Mouse (Mus musculus) embryonic facial prominence, embryonic 12.5 days (tissue): ENCODE results near the gene Bard1. TPM values are rescaled to one million over a fixed set of nuclear protein-coding genes. Genes with fewer than 3 reads are reported as not detected.

Experiments
- ATAC-seq: fragments of 200-750 bp; cut with Nextera tagmentation; 2 replicates; pipeline ENCODE4 v1.8.0; 2017; ENCODE audit not compliant: insufficient number of reproducible peaks, insufficient read depth, low FRiP score, low TSS enrichment
- H3K27ac ChIP-seq: fragments of 300-500 bp; sonication (generic); 2 replicates; pipeline ENCODE4 v1.5.1; 2016; ENCODE audit warnings: mild to moderate bottlenecking
- H3K27me3 ChIP-seq: fragments of 300-500 bp; sonication (generic); 2 replicates; pipeline ENCODE4 v1.6.1; 2016; ENCODE audit warnings: mild to moderate bottlenecking, moderate library complexity
- H3K36me3 ChIP-seq: fragments of 300-500 bp; sonication (generic); 2 replicates; pipeline ENCODE4 v1.6.1; 2016; ENCODE audit warnings: mild to moderate bottlenecking
- H3K4me1 ChIP-seq: fragments of 300-500 bp; sonication (generic); 2 replicates; pipeline ENCODE4 v1.6.1; 2016
- H3K4me2 ChIP-seq: fragments of 300-500 bp; sonication (generic); replicated peaks from 2 replicates; pipeline ENCODE4 v1.6.1; 2016; ENCODE audit warnings: mild to moderate bottlenecking, moderate library complexity
- H3K4me3 ChIP-seq: fragments of 300-500 bp; sonication (generic); 2 replicates; pipeline ENCODE4 v1.5.1; 2016; ENCODE audit warnings: mild to moderate bottlenecking
- H3K9ac ChIP-seq: fragments of 300-500 bp; sonication (generic); 2 replicates; pipeline ENCODE4 v1.6.1; 2016; ENCODE audit warnings: mild to moderate bottlenecking, moderate library complexity
- H3K9me3 ChIP-seq: fragments of 300-500 bp; sonication (generic); 2 replicates; pipeline ENCODE4 v1.6.1; 2016; ENCODE audit warnings: mild to moderate bottlenecking, moderate library complexity
- WGBS: fragments of 180-500 bp; shearing (Covaris S2); methylation state at CpG from one replicate; pipeline ENCODE4 v1.1.7; 2016; 5-methylcytosine and 5-hydroxymethylcytosine counted together
- polyA plus RNA-seq: library from polyadenylated mRNA; unstranded; fragments of >200 nt; fragmentation: Nextera tagmentation; extraction: Ambion mirVana; gene quantifications from 2 replicates; pipeline ENCODE4 v1.2.1, GENCODE M21; 2016

Gene Bard1
- polyA plus RNA-seq, 1 experiment from 2014 or later: 2.6 TPM

DNA sequence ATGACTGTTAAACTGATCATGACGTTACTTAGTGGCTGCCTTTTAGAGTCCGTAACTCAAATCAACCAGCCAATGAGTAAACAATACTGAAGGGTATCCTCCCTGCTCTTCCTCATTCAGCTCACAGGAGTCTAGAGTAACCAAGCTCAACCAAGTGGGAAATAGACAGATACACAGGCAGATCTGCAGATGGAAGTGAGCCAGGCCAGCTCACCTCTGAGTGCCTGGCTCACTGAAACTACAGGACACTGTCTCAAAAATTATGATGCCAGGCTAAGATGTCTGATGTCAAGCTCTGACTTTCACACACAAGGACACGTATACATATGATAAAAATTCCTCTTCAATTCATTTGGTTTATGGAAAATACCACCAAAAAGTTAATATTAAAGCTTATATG, 59.0 kb downstream of the Bard1 start:
- no peak overlapping the region for H3K4me2 ChIP-seq
- H3K9me3 ChIP-seq: no peaks in the 10 kb centered on the region
- no peak overlapping the region for H3K27ac ChIP-seq
- ATAC-seq: no peak
- no peak overlapping the region for H3K4me3 ChIP-seq
- no peaks in the 10 kb centered on the region for H3K4me1 ChIP-seq
- no peak overlapping the region for H3K9ac ChIP-seq
- H3K27me3 ChIP-seq: no peaks in the 10 kb centered on the region
- H3K36me3 ChIP-seq: no peaks in the 10 kb centered on the region
- 87% methylated on average over 3 of the region's 3 CpGs for WGBS

DNA sequence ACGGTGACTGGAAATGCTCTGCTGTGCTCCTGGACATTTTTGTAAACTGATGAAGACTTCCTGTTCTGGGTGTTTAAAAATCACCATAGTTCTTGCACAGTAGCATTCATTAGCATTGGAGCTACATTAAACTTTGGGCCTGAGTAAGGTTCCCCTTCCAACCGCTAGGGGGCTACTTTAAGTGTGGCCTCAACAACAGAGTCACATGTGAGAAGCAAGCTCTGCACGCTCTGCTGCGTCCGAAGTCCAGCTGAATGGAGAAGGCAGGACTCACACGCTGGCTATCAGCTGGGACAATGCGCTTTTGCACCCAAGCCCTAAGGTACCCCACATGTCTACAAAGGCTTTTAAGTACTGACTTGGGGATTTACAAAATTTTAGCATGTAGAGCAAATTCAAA, 65.9 kb downstream of the Bard1 start:
- no peaks in the 10 kb centered on the region for H3K27me3 ChIP-seq
- WGBS: 55% methylated on average over 7 of the region's 7 CpGs
- H3K9me3 ChIP-seq: no peaks in the 10 kb centered on the region
- H3K4me3 ChIP-seq: no peak overlapping the region
- H3K4me2 ChIP-seq: no peak overlapping the region
- H3K9ac ChIP-seq: no peak overlapping the region
- no peak overlapping the region for H3K27ac ChIP-seq
- no peaks in the 10 kb centered on the region for H3K4me1 ChIP-seq
- H3K36me3 ChIP-seq: no peaks in the 10 kb centered on the region
- no peak for ATAC-seq

DNA sequence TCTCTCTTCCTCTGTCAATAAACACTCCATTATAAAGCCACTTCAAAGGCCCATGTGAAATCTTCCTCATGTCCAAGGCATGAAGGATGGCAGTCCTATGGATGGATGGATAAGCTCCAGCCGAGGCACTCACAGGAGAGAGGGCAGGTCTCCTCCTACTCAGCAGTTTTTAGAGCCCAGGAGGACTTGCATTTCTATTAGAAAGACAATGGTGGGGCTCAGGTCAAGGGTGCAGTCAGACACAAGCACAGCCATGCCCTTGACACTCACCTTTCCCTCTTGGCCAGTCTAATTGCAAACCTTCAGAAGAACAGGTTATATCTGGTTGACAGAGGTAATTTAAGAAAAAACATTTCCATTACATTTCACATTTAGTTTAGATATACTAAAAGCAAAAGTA, 67.4 kb downstream of the Bard1 start:
- no peaks in the 10 kb centered on the region for H3K27me3 ChIP-seq
- H3K36me3 ChIP-seq: no peaks in the 10 kb centered on the region
- H3K4me1 ChIP-seq: no peaks in the 10 kb centered on the region
- ATAC-seq: no peak
- H3K4me2 ChIP-seq: no peak overlapping the region
- no peaks in the 10 kb centered on the region for H3K9me3 ChIP-seq
- 68% methylated on average over 1 of the region's 1 CpGs for WGBS
- no peak overlapping the region for H3K9ac ChIP-seq
- H3K4me3 ChIP-seq: no peak overlapping the region
- no peak overlapping the region for H3K27ac ChIP-seq

DNA sequence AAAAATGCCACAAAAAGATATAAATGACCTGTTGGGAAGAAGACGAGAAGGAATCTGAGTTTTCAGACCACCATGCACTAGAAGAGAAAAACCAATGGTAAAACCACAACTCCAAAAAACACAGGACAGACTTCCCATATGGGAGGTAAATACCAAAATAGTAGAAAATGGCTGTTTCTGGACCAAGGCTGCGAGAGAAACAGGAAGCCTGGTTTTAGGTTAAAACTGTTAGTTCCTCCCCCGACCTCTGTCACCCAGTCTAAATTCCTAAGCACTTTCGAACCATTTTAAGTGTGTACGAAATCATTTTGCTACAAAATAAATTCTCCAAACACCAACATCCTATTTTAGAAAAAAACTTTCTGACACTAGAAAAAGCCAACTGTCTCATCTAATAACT, 80.2 kb downstream of the Bard1 start:
- Histone ChIP-seq H3K4me3 (no peak overlapping the region), H3K27me3 (no peaks in the 10 kb centered on the region), H3K9me3 (no peaks in the 10 kb centered on the region), H3K4me2 (no peak overlapping the region), H3K4me1 (no peaks in the 10 kb centered on the region), H3K9ac (no peak overlapping the region), H3K36me3 (no peaks in the 10 kb centered on the region; the same call in 1 of the 2 replicates), H3K27ac (no peak overlapping the region)
- no peak for ATAC-seq
- 80% methylated on average over 5 of the region's 5 CpGs for WGBS

DNA sequence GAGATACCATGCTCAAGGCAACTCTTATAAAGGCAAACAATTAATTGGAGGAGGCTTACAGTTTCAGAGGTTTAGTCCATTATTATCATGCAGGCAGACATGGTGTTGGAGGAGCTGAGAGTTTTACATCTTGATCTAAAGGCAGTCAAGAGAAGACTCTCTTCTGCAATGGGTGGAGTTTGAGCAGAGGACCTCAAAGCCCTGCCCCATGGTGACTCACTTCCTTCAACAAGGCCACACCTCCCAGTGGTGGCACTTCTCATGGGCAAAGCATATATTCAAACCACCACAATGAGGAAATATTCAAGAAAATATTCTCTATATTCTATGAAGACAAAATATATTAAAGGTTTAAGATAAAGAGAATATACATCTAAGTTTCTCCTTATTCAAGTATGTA, 88.6 kb downstream of the Bard1 start:
- no peak overlapping the region for H3K4me3 ChIP-seq
- no peaks in the 10 kb centered on the region for H3K9me3 ChIP-seq
- no peak overlapping the region for H3K27ac ChIP-seq
- H3K36me3 ChIP-seq: no peaks in the 10 kb centered on the region
- ATAC-seq: no peak
- no peaks in the 10 kb centered on the region for H3K27me3 ChIP-seq
- H3K4me1 ChIP-seq: no peaks in the 10 kb centered on the region
- H3K4me2 ChIP-seq: no peak overlapping the region
- no peak overlapping the region for H3K9ac ChIP-seq

DNA sequence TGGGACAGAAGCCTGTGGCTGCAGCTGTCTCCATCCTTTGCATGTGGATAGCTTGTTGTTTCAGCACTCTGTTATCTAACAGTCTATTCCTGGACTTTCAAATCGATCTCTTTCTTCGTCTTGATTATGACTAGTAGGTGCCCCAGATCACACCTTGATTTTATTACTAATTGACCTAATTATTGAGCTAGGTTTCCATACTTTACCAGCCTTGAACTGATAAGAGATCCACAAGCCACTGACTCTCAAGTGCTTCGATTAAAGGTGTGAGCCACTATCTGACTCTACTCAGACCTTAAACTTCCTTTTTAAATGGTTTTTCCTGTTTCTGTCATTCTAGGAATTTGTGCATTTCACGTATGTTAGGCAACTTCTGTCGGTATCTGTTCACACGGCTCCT, 96.9 kb downstream of the Bard1 start:
- no peak for ATAC-seq

DNA sequence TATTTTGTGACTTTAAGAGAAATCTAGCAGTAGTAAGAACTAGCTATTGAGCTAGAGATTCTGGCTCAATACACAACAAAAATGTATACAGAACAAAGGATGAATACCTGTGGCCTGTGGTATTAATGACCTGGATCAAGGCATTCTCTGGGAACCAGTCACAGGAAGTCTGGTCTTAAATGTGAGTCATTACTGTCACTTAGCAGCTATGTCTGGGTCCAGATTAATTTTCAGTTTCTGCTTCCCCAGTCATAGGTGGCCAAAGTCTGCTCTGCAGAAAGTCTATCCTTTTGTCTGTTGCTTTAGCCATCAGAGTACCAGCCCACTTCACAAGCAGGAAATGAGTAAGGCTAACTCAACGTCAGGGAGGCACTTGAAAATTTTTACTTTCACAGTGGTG, 98.8 kb downstream of the Bard1 start:
- no peaks in the 10 kb centered on the region for H3K9me3 ChIP-seq
- no peak overlapping the region for H3K4me2 ChIP-seq
- no peak overlapping the region for H3K27ac ChIP-seq
- no peak overlapping the region for H3K4me3 ChIP-seq
- no peaks in the 10 kb centered on the region for H3K4me1 ChIP-seq
- no peak overlapping the region for H3K9ac ChIP-seq
- ATAC-seq: no peak
- H3K36me3 ChIP-seq: no peaks in the 10 kb centered on the region
- WGBS: 36% methylated on average over 1 of the region's 1 CpGs
- no peaks in the 10 kb centered on the region for H3K27me3 ChIP-seq

More for the DNA sequence above, 96.9 kb downstream of the Bard1 start:
- WGBS: 80% methylated on average over 6 of the region's 6 CpGs
- Histone ChIP-seq H3K27ac (no peak overlapping the region), H3K4me1 (no peaks in the 10 kb centered on the region), H3K9ac (no peak overlapping the region), H3K36me3 (no peaks in the 10 kb centered on the region), H3K4me3 (no peak overlapping the region), H3K9me3 (no peaks in the 10 kb centered on the region), H3K4me2 (no peak overlapping the region), H3K27me3 (no peaks in the 10 kb centered on the region)

DNA sequence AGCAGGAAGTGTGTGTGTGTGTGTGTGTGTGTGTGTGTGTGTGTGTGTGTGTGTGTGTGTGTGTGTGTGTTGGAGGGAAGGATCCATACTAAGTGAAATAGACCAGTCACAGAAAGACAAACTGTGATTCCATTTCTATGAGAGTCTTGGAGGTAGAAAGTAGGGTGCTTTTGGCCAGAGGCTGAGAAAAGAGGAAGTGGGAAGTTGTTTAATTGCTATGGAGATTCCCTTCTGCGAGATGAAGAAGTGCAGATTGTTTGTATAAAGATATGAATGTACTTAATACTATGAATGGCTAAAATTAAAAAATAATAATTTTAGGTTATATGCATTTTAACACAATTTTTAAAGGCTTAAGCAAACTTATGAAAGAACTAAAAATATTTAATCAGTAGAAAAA, 99.2 kb downstream of the Bard1 start:
- Histone ChIP-seq H3K4me3 (no peak overlapping the region), H3K4me1 (no peaks in the 10 kb centered on the region), H3K9me3 (no peaks in the 10 kb centered on the region), H3K9ac (no peak overlapping the region), H3K36me3 (no peaks in the 10 kb centered on the region), H3K27ac (no peak overlapping the region), H3K4me2 (no peak overlapping the region), H3K27me3 (no peaks in the 10 kb centered on the region)
- 79% methylated on average over 1 of the region's 1 CpGs for WGBS
- no peak for ATAC-seq

DNA sequence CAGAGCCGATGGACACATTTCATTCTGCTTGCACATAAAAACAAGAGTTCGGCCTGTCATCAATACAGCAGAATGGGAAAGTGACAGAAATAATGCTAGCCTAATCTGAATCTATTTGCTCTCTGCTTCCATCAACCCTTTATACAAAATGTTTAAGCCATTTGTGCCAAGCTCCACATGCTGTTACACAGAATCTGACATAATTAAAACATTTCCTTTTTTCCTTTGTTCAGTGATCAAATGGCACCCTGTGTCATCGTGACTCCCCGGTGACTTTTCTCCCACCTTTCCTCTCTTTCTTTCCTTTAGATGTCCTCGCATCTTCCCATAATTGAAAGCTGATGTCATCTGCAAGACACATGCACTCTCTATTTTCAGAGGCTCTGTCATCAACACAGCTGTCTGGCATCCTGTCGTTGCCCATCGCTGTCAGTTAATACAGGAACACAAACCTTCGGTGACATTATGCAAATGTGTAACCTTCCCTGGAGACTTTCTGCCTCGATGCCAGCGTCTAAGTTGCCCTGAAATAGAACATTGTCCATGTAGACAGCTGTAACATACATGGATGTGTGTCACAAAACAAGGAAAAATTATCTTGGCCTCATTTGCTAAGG, 105.5 kb downstream of the Bard1 start:
- no peak overlapping the region for H3K4me3 ChIP-seq
- no peak for ATAC-seq
- no peaks in the 10 kb centered on the region for H3K4me1 ChIP-seq
- H3K27me3 ChIP-seq: no peaks in the 10 kb centered on the region
- H3K4me2 ChIP-seq: no peak overlapping the region
- H3K9ac ChIP-seq: no peak overlapping the region
- 47% methylated on average over 10 of the region's 10 CpGs for WGBS
- no peaks in the 10 kb centered on the region for H3K9me3 ChIP-seq
- no peak overlapping the region for H3K27ac ChIP-seq
- no peaks in the 10 kb centered on the region for H3K36me3 ChIP-seq

DNA sequence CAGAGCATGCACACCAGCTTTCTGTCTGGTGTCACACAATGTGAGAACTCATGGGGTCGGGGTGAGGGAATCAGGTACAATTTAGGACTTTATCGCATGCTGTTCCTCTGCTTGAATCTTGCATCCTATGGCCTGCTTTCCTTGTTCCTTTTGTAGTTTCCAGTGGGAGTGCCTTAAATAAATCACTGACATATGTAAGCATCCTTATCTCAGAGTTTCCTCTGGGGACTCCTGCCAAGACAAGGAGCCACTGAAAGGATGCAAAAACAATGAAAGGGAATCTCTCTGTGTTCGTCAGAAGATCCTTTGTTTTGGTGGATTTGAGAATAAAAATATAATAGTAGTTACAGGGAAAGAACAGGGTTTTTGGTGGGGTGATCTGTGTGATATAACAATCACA, 106.2 kb downstream of the Bard1 start:
- Histone ChIP-seq H3K9ac (no peak overlapping the region), H3K4me1 (no peaks in the 10 kb centered on the region), H3K9me3 (no peaks in the 10 kb centered on the region), H3K4me2 (no peak overlapping the region), H3K36me3 (no peaks in the 10 kb centered on the region), H3K4me3 (no peak overlapping the region), H3K27me3 (no peaks in the 10 kb centered on the region), H3K27ac (no peak overlapping the region)
- no peak for ATAC-seq
- 77% methylated on average over 3 of the region's 3 CpGs for WGBS
